Mouse (Mus musculus) olfactory bulb, adult 2 months (tissue): ENCODE results near the gene Dnajb7. TPM values are rescaled to one million over a fixed set of nuclear protein-coding genes. Genes with fewer than 3 reads are reported as not detected.

ENCODE experiments used
- H3K27ac ChIP-seq: fragments of 200-500 bp; 2 replicates; pipeline ENCODE4 v1.5.1; 2012; ENCODE audit warnings: low read depth, low read length; ENCODE audit not compliant: insufficient read depth
- H3K4me1 ChIP-seq: fragments of 200-500 bp; 2 replicates; pipeline ENCODE4 v1.6.1; 2012; ENCODE audit warnings: low read length; ENCODE audit not compliant: control insufficient read depth, insufficient read depth
- H3K4me3 ChIP-seq: fragments of 200-500 bp; 2 replicates; pipeline ENCODE4 v1.5.1; 2012; ENCODE audit warnings: mild to moderate bottlenecking, low read depth, low read length, moderate library complexity; ENCODE audit not compliant: insufficient read depth
- CTCF ChIP-seq: fragments of 200-500 bp; IDR thresholded peaks from 2 replicates; pipeline ENCODE4 v1.5.1; 2012; ENCODE audit warnings: low read depth, mild to moderate bottlenecking, low read length, moderate library complexity; ENCODE audit not compliant: insufficient read depth
- POLR2A ChIP-seq: fragments of 200-500 bp; IDR thresholded peaks from 2 replicates; pipeline ENCODE4 v1.6.1; 2012; ENCODE audit warnings: mild to moderate bottlenecking, low read depth, low read length, moderate library complexity; ENCODE audit not compliant: insufficient read depth
- WGBS: fragments of 180-500 bp; shearing (Covaris S2); methylation state at CpG from one replicate; pipeline ENCODE4 v1.1.7; 2018; 5-methylcytosine and 5-hydroxymethylcytosine counted together
- polyA plus RNA-seq: library from polyadenylated mRNA; stranded (reverse); fragments of >200 nt; gene quantifications from 2 replicates; pipeline ENCODE4 v1.2.4, GENCODE M21; 2012; ENCODE audit warnings: low replicate concordance; ENCODE audit not compliant: missing spikeins, insufficient read depth, insufficient read length

The Dnajb7 gene
- polyA plus RNA-seq, 1 experiment, result not detected

DNA sequence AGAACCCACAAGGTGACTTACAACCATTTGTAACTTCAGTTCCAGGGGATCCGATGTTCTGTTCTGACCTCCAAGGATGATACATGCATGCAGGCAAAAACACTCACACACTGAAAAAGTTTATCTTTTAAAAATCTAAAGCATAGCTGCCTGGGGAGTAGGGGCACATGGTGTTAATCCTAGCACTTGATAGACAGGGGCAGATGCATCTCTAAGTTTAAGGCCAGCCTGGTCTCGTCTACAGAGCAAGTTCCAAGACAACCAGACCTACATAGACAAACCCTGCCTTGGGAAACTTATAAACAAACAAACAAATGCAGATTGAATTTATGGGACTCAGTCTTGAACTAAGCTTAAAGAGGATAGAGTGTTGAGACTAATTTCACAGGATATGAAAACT lies 29.3 kb downstream of the Dnajb7 start:
- Histone ChIP-seq H3K4me1 (no peaks in the 10 kb centered on the region), H3K4me3 (no peak overlapping the region), H3K27ac (no peak overlapping the region)
- TF ChIP-seq POLR2A (no peak), CTCF (no peak)
- 83% methylated on average over 2 of the region's 2 CpGs for WGBS

DNA sequence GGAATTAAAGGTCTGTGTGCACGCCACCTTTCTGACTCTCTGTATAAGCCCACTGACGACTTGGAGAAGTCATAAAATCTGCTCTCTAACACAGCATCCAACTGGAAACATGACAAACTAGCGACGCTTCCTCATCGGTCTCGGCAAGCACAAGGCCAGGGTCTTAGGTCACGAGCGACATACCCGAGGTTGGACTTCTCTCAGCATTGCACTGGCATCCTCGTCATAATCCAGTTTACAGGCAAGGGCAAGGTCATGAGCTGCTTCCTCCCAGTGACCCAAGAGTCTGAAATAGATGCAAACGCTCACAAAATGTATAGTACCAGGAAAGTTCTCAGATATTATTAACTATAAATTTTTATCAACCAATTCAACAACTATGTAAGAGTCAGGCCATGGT lies 33.5 kb downstream of the Dnajb7 start:
- H3K4me3 ChIP-seq, result no peak overlapping the region
- 94% methylated on average over 11 of the region's 11 CpGs for WGBS
- H3K27ac ChIP-seq, result no peak overlapping the region
- TF ChIP-seq CTCF (no peak), POLR2A (no peak)
- H3K4me1 ChIP-seq, result no peaks in the 10 kb centered on the region

DNA sequence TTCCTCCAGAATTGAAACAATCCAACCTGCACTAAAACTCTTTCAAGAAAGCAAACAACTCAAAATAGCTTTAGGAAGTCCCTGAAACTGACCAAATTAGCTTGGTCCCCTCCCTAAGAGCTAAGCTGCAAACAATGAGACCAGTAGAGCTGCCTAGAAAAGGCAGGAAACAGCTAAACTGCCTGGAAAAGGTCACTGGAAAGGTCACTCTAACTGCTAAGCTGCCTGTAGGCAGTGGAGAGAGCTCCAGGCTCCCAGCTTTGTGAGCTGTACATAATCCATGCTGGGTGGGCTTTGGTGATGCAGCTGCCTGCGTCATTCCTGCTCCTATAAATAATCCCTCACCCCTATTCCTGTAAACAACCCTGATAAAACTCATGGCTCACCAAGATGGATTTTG lies 37.7 kb downstream of the Dnajb7 start:
- no peaks in the 10 kb centered on the region for H3K4me1 ChIP-seq
- WGBS, result 58% methylated on average over 1 of the region's 1 CpGs
- TF ChIP-seq CTCF (no peak), POLR2A (no peak)
- H3K27ac ChIP-seq, result no peak overlapping the region
- H3K4me3 ChIP-seq, result no peak overlapping the region

DNA sequence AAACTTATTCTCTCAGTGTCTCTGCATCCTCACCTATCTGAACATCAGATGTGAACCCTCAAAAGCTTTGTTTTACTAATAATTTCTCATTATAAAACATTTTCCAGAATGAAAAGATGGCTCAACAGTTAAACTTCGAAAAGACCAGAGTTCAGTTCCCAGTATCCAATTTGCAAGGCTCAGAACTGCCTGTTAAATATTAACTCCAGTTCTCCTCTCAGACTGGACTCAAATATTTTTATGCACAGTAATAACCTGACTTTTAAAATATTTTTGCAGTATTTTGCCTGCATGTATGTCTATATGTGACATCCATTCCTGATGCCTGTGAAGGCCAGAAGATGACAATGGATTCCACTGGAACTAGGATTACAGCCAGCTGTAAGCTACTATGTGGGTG lies 39.5 kb downstream of the Dnajb7 start:
- Histone ChIP-seq H3K4me1 (no peaks in the 10 kb centered on the region), H3K27ac (no peak overlapping the region), H3K4me3 (no peak overlapping the region)
- no peak for TF ChIP-seq CTCF
- no peak for TF ChIP-seq POLR2A
- WGBS, result 87% methylated on average over 1 of the region's 1 CpGs

DNA sequence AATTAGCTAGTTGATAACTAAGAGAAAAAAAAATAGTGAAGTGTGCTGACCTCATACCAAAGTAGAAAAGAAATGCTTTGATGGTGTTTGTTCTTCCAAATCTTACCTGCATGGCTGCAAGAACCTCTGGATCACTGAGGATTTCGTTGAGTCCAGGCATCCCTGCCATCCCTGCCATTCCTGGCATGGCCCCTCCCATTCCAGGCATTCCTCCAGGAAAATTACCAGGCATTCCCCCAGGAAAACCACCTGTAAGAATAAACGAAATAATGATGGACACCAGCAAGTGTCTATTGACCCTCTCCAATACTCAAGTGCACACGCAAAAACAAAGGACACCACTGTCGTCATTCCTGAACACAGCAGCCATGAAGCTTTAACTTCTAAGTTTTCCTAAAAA lies 41.9 kb downstream of the Dnajb7 start:
- no peaks in the 10 kb centered on the region for H3K4me1 ChIP-seq
- WGBS, result 69% methylated on average over 4 of the region's 4 CpGs
- H3K4me3 ChIP-seq, result no peak overlapping the region
- no peak overlapping the region for H3K27ac ChIP-seq
- no peak for TF ChIP-seq CTCF
- no peak for TF ChIP-seq POLR2A

DNA sequence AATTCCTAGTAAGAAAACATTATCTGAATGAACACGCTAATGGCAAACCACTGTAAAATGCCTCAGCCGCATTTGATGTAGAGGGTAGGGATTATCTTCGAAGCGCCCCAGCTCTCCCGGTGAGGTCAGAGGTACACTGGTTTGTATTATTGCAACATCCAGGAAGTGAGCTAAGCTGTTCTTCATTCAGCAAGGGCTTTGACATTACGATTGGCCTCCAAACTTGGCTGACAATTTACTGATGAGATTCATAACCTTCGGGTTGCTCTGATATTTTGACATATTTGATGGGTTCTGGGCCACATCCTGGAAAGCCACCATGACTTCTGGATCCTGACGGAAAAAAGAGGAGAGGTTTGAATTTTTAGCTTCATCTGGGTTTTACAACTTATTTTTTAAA lies 42.9 kb downstream of the Dnajb7 start:
- WGBS, result 90% methylated on average over 8 of the region's 8 CpGs
- no peak overlapping the region for H3K27ac ChIP-seq
- no peak for TF ChIP-seq CTCF
- no peak overlapping the region for H3K4me3 ChIP-seq
- H3K4me1 ChIP-seq, result no peaks in the 10 kb centered on the region

DNA sequence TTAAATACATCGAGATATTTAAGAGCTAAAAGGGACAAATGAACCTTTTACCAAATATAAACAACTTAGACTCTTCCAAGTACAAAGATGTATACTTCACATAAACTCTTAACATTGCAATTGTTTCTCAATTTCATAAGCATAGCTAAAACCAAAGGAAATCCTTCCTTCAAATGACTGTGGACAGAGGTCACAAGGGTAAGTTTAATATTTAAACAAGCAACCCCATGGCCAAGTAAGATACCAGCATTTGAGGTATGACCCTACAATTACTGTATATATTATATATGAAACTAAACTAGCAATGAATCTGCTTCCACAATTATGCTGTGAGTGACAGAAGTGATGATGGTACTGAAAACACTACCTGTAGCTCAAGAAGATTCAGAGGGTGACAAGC lies 43.8 kb downstream of the Dnajb7 start:
- no peak for TF ChIP-seq POLR2A
- TF ChIP-seq CTCF, result no peak
- Histone ChIP-seq H3K4me3 (no peak overlapping the region), H3K4me1 (no peaks in the 10 kb centered on the region), H3K27ac (no peak overlapping the region)
- WGBS, result 91% methylated on average over 1 of the region's 1 CpGs

DNA sequence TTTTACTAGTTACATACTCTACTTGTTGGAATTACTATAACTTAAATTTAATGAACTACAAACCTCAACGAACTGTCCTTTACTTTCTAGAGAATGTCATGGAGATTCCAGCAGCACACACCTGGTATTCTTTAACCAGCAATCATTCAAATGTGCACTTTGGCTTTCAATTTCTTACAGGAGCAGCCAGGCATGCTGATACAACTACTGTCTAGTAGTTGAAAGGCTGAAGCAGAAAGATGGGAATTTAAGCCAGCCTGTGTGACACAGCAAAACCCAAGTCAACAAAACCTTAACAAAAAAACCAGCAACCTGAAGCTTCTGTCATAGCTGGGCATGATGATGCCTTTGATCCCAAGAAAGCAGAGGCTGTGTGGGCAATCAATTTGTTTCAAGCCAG lies 45.6 kb downstream of the Dnajb7 start:
- Histone ChIP-seq H3K27ac (no peak overlapping the region), H3K4me3 (no peak overlapping the region), H3K4me1 (no peaks in the 10 kb centered on the region)
- 84% methylated on average over 1 of the region's 1 CpGs for WGBS
- TF ChIP-seq CTCF, result no peak
- no peak for TF ChIP-seq POLR2A

DNA sequence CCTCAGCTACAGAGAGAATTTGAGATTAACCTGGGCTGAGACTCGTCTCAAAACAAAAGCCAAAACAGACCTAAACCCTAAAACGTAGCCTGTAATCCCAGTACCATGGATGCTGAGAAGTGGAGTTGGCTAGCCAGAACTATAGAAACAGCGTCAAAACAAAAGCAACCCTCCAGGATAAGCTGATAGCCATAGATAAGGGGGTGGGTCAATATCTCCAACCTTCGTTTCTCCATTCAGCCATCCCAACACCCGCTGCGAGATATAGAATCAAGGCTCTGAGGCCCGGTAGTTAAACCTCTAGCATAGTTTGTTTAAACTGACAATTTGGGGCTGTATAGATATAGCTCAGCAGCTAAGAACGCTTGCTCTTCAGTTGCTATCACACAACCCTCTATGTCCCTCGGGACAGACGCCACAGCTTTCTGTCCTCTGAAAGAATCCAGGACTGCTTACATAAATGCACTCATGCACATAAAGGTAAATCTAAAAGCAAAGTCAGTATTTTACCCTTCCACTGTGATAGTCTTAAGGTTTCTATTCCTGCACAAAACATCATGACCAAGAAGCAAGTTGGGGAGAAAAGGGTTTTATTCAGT lies 46.6 kb downstream of the Dnajb7 start:
- Histone ChIP-seq H3K4me3 (no peak overlapping the region), H3K4me1 (no peaks in the 10 kb centered on the region), H3K27ac (no peak overlapping the region)
- TF ChIP-seq CTCF (no peak), POLR2A (no peak)
- WGBS, result 48% methylated on average over 10 of the region's 10 CpGs

DNA sequence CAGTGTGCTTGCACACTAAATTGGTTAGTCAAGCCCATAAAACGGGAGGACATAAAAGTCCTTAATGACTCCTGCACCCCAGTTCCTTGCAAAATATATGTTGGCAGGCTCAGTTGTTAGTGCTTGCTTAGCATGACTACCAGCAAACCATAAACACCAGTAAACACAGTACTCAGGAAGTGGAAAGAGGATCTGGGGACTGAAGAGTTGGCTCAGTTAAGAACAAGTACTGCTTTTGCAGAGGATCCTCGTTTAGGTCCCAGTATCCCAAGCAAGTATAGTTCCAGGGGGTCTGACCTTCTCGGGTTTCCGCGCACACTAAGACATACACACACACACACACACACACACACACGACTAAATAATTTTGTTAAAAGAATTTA lies 47.1 kb downstream of the Dnajb7 start:
- H3K4me1 ChIP-seq, result no peaks in the 10 kb centered on the region
- 37% methylated on average over 6 of the region's 6 CpGs for WGBS
- TF ChIP-seq CTCF, result no peak
- no peak for TF ChIP-seq POLR2A
- H3K27ac ChIP-seq, result 0 out of 2 replicates have a peak overlapping the region, but pooled peaks have one; percentile 2
- peak overlapping the region; percentile 64 for H3K4me3 ChIP-seq
